Mouse (Mus musculus) midbrain, embryonic 14.5 days (tissue): ENCODE data around the gene Spred1. TPM values are rescaled to one million over a fixed set of nuclear protein-coding genes. Genes with fewer than 3 reads are reported as not detected.
A peak's percentile ranks its signal among the peaks of the same experiment; 100 is the strongest.

Experiments used
- ATAC-seq: fragments of 200-750 bp; cut with Nextera tagmentation; 2 replicates; pipeline ENCODE4 v1.8.0; 2017; ENCODE audit warnings: moderate number of reproducible peaks, moderate library complexity; ENCODE audit not compliant: low FRiP score, low TSS enrichment
- DNase-seq: peaks from one replicate; pipeline ENCODE4 v3.0.0-alpha.2; 2015
- H3K27ac ChIP-seq: fragments of 300-500 bp; sonication (generic); replicated peaks from 2 replicates; pipeline ENCODE4 v1.5.1; 2014; ENCODE audit warnings: mild to moderate bottlenecking, low read depth, low read length, moderate library complexity
- H3K27me3 ChIP-seq: fragments of 300-500 bp; sonication (generic); 2 replicates; pipeline ENCODE4 v1.6.1; 2014; ENCODE audit warnings: low read length, control low read depth, mixed read lengths; ENCODE audit not compliant: control insufficient read depth, insufficient read depth
- H3K36me3 ChIP-seq: fragments of 300-500 bp; sonication (generic); 2 replicates; pipeline ENCODE4 v1.6.1; 2014; ENCODE audit warnings: low read length, control low read depth; ENCODE audit not compliant: control insufficient read depth, insufficient read depth
- H3K4me1 ChIP-seq: fragments of 300-500 bp; sonication (generic); 2 replicates; pipeline ENCODE4 v1.6.1; 2014; ENCODE audit warnings: mild to moderate bottlenecking, antibody characterized with exemption, low read length, control low read depth; ENCODE audit not compliant: control insufficient read depth, insufficient read depth
- H3K4me2 ChIP-seq: fragments of 300-500 bp; sonication (generic); 2 replicates; pipeline ENCODE4 v1.6.1; 2014; ENCODE audit warnings: mild to moderate bottlenecking, low read length, moderate library complexity
- H3K4me3 ChIP-seq: fragments of 300-500 bp; sonication (generic); replicated peaks from 2 replicates; pipeline ENCODE4 v1.5.1; 2014; ENCODE audit warnings: low read depth, low read length
- H3K9ac ChIP-seq: fragments of 300-500 bp; sonication (generic); replicated peaks from 2 replicates; pipeline ENCODE4 v1.6.1; 2014; ENCODE audit warnings: mild to moderate bottlenecking, low read length, moderate library complexity
- H3K9me3 ChIP-seq: fragments of 300-500 bp; sonication (generic); 2 replicates; pipeline ENCODE4 v1.6.1; 2016; ENCODE audit warnings: low read length, control low read depth, mixed read lengths; ENCODE audit not compliant: control insufficient read depth
- WGBS: fragments of 180-500 bp; shearing (Covaris S2); extraction: QIAGEN DNeasy Blood & Tissue Kit; methylation state at CpG from one replicate; pipeline ENCODE4 v1.1.7; 2014; 5-methylcytosine and 5-hydroxymethylcytosine counted together
- polyA plus RNA-seq: library from polyadenylated mRNA; unstranded; fragments of >200 nt; fragmentation: Nextera tagmentation; extraction: Ambion mirVana; gene quantifications from 2 replicates; pipeline ENCODE4 v1.2.1, GENCODE M21; 2014

Spred1 gene
- polyA plus RNA-seq, 1 experiment from 2014 or later, result 18.9 TPM

- no peak for ATAC-seq
Observed at GRCm38 (mm10) chr2:117205066-117205465, 83.9 kb downstream of the Spred1 start.

DNA sequence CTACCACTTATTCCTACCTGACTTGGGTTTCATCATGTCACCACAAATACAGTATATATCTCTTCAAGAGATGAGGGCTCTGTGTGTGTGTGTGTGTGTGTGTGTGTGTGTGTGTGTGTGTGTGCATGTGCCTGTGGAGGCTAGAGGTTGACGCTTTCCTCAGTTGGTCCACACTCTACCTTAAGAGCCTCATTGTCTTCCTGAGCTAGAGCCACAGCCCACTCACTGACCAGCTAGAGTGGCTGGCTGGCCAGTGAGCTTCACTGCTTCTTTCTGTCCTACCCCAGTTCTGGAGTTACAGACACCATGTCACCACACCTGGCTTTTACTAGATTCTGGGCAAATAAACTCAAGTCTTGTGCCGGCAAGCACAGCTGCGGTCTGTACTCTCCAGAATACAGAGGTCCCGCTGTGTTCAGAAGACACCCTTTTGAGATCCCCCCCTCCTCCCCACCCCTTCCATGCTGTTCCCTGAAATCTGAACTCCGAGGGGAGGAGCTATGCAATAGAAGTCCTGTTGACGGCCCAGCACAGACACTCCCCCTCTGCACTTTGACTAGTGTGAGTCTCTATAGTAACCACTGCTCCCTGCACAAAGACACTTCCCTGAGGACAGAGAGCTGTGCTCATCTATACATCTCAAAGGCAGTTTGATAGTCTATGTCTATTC, 89.4 kb downstream of the Spred1 start:
- DNase-seq, result peak; percentile 72
- Histone ChIP-seq H3K4me3 (no peak overlapping the region), H3K27me3 (no peaks in the 10 kb centered on the region), H3K27ac (no peak overlapping the region), H3K4me1 (peaks cover 6% of the 10 kb centered on the region; the same call in 1 of the 2 replicates), H3K9ac (no peak overlapping the region), H3K4me2 (peak overlapping the region; percentile 40), H3K36me3 (no peaks in the 10 kb centered on the region), H3K9me3 (no peaks in the 10 kb centered on the region)
- under 1% methylated on average over 6 of the region's 6 CpGs for WGBS
- peak; percentile 76 for ATAC-seq

More at GRCm38 (mm10) chr2:117205066-117205465, 83.9 kb downstream of the Spred1 start:
- no peak overlapping the region for H3K9ac ChIP-seq
- no peaks in the 10 kb centered on the region for H3K27me3 ChIP-seq
- no peaks in the 10 kb centered on the region for H3K9me3 ChIP-seq
- H3K4me3 ChIP-seq, result no peak overlapping the region
- no peaks in the 10 kb centered on the region for H3K36me3 ChIP-seq
- no peak overlapping the region for H3K27ac ChIP-seq
- 0 out of 2 replicates have a peak, but pooled peaks cover 3% of the 10 kb centered on the region for H3K4me1 ChIP-seq
- 87% methylated on average over 6 of the region's 6 CpGs for WGBS
- H3K4me2 ChIP-seq, result no peak overlapping the region
- DNase-seq, result no peak

- H3K9ac ChIP-seq, result no peak overlapping the region
- H3K9me3 ChIP-seq, result no peaks in the 10 kb centered on the region
- no peak overlapping the region for H3K27ac ChIP-seq
- 71% methylated on average over 2 of the region's 2 CpGs for WGBS
- no peak overlapping the region for H3K4me2 ChIP-seq
- ATAC-seq, result no peak
- no peaks in the 10 kb centered on the region for H3K36me3 ChIP-seq
- no peaks in the 10 kb centered on the region for H3K27me3 ChIP-seq
- H3K4me3 ChIP-seq, result no peak overlapping the region
- no peak for DNase-seq
- H3K4me1 ChIP-seq, result no peaks in the 10 kb centered on the region
Observed at GRCm38 (mm10) chr2:117216152-117216551, 95.0 kb downstream of the Spred1 start.

GRCm38 (mm10) chr2:117217695-117218216, 96.6 kb downstream of the Spred1 start:
- no peak for DNase-seq
- Histone ChIP-seq H3K27me3 (no peaks in the 10 kb centered on the region), H3K9ac (no peak overlapping the region), H3K27ac (no peak overlapping the region), H3K9me3 (no peaks in the 10 kb centered on the region), H3K4me1 (no peaks in the 10 kb centered on the region), H3K4me3 (no peak overlapping the region), H3K4me2 (peak overlapping the region; percentile 22), H3K36me3 (no peaks in the 10 kb centered on the region)
- ATAC-seq, result no peak
- 5% methylated on average over 15 of the region's 15 CpGs for WGBS

DNA sequence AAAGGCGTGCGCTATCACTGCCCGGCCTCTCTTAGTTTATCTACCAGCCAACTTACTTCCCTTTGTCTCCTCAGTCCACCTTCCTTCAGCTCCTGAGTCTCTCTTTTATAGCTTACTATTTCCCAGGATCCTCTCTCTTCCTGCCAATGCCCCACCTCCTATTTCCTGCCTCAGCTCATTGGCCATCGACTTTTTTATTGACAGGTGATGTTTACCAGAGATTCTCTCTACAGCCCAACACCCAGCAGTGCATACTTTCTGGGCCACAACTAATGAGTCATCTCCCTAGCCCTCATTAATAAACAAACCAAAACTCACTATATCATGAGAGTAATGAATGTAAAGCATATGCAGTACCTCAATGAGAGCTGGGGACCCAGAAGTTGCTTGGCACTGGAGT, 98.4 kb downstream of the Spred1 start:
- Histone ChIP-seq H3K9ac (no peak overlapping the region), H3K4me2 (no peak overlapping the region), H3K36me3 (no peaks in the 10 kb centered on the region), H3K4me1 (no peaks in the 10 kb centered on the region), H3K9me3 (no peaks in the 10 kb centered on the region), H3K27ac (no peak overlapping the region), H3K27me3 (no peaks in the 10 kb centered on the region), H3K4me3 (no peak overlapping the region)
- no peak for DNase-seq
- WGBS, result 97% methylated on average over 4 of the region's 4 CpGs
- no peak for ATAC-seq

DNA sequence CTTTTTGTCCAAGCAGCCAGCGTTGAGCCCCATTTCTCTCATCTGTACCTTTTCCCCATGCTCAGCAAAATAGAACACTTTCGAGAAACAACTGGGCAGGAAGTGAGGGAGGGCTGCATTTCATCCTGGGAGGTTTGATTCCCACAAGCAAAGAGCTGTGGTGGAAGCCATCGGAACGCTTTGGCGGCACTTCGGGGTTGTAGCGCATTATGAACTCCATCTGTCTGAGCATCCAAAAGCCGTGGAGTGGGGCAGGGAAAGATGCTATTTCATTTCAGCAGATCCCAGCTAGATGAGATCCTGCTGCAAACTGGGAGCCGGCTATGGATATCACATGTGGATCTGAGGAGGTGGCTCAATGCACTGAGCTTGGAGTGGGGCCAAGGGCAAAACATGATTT, 101.5 kb downstream of the Spred1 start:
- DNase-seq (no peak), ATAC-seq (no peak)
- Histone ChIP-seq H3K27ac (no peak overlapping the region), H3K36me3 (no peaks in the 10 kb centered on the region), H3K27me3 (no peaks in the 10 kb centered on the region), H3K9me3 (no peaks in the 10 kb centered on the region), H3K4me1 (no peaks in the 10 kb centered on the region), H3K9ac (no peak overlapping the region), H3K4me2 (no peak overlapping the region), H3K4me3 (no peak overlapping the region)
- 89% methylated on average over 9 of the region's 9 CpGs for WGBS

GRCm38 (mm10) chr2:117228601-117229125, 107.5 kb downstream of the Spred1 start:
- DNase-seq (peak; percentile 57), ATAC-seq (peak; percentile 34; the same call in 1 of the 2 replicates)
- Histone ChIP-seq H3K9ac (no peak overlapping the region), H3K4me3 (no peak overlapping the region), H3K9me3 (no peaks in the 10 kb centered on the region), H3K4me2 (peak overlapping the region; percentile 36), H3K27ac (peak overlapping the region; percentile 37), H3K36me3 (no peaks in the 10 kb centered on the region), H3K27me3 (no peaks in the 10 kb centered on the region), H3K4me1 (peaks cover 11% of the 10 kb centered on the region)
- 15% methylated on average over 11 of the region's 11 CpGs for WGBS

DNA sequence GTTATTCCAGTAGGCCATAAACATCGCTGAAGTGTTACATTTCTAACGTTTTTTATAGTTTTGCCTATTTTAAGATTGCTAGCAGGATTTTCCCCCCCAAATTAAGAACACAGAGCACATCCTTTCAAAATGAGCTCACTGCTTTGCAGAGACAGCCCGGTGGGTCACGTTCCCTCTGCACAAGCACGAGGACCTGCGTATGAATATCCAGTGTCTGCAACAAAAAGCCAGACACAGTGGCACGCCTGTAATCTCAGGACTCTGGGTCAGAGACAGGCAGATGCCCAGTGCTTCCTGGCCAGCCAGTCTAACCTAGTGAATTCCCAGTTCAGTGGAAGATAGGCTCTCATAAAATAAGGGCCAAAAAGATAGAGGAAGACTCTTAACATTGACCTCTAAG, 109.1 kb downstream of the Spred1 start:
- DNase-seq (no peak), ATAC-seq (no peak)
- Histone ChIP-seq H3K4me2 (no peak overlapping the region), H3K27ac (no peak overlapping the region), H3K4me3 (no peak overlapping the region), H3K4me1 (peaks cover 11% of the 10 kb centered on the region), H3K36me3 (no peaks in the 10 kb centered on the region), H3K9ac (no peak overlapping the region), H3K9me3 (no peaks in the 10 kb centered on the region), H3K27me3 (no peaks in the 10 kb centered on the region)
- 66% methylated on average over 7 of the region's 7 CpGs for WGBS

DNA sequence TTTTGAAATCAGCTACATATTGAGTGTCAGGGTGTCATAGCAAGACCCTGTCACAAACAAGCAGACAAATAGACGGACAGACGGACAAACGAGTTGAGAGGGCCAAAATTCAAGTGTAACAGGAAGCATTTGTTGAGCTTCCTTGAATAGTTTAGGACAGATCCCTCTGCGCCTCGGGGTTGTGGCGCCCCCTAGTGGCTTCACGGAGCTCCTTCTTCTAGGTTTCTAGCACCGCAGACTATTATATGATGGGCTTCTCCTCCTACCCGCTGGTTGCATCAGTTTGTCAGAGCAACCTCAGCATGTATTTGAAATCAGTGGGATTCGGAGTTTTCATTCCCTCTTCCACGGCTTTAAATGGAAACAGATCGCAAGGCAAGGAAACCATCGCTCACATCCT, 110.1 kb downstream of the Spred1 start:
- H3K4me2 ChIP-seq, result 0 out of 2 replicates have a peak overlapping the region, but pooled peaks have one; percentile 2
- WGBS, result 8% methylated on average over 13 of the region's 13 CpGs

More for the DNA sequence above, 110.1 kb downstream of the Spred1 start:
- Histone ChIP-seq H3K27me3 (no peaks in the 10 kb centered on the region), H3K36me3 (no peaks in the 10 kb centered on the region), H3K9ac (no peak overlapping the region), H3K9me3 (no peaks in the 10 kb centered on the region), H3K4me1 (peaks cover 11% of the 10 kb centered on the region), H3K27ac (no peak overlapping the region), H3K4me3 (no peak overlapping the region)
- ATAC-seq (peak; percentile 77; the same call in 1 of the 2 replicates), DNase-seq (peak; percentile 89)
